Mouse (Mus musculus): ENCODE data around the gene Pigt. TPM values are rescaled to one million over a fixed set of nuclear protein-coding genes. Genes with fewer than 3 reads are reported as not detected.

The Pigt gene
- polyA plus RNA-seq, 1 experiment from 2014 or later, result 35.7 TPM

GRCm38 (mm10) chr2:164540652-164541427, 43.5 kb downstream of the Pigt start:
- Histone ChIP-seq H3K4me3 (no peak overlapping the region), H3K4me1 (peaks cover 11% of the 10 kb centered on the region; the same call in 1 of the 2 replicates), H3K9me3 (replicated peaks) (no peaks in the 10 kb centered on the region), H3K36me3 (no peaks in the 10 kb centered on the region), H3K27me3 (ENCODE audit: low read depth, poor library complexity, severe bottlenecking) (no peaks in the 10 kb centered on the region), H3K27ac (no peak overlapping the region)
- 48% methylated on average over 8 of the region's 8 CpGs for WGBS
- DNase-seq (ENCODE audit: low spot score), result no peak

- no peak overlapping the region for H3K27ac ChIP-seq
- DNase-seq (ENCODE audit: low spot score), result no peak
- no peaks in the 10 kb centered on the region for H3K9me3 ChIP-seq (replicated peaks)
- peaks cover 11% of the 10 kb centered on the region; the same call in 1 of the 2 replicates for H3K4me1 ChIP-seq
- H3K27me3 ChIP-seq (ENCODE audit: low read depth, poor library complexity, severe bottlenecking), result no peaks in the 10 kb centered on the region
- H3K4me3 ChIP-seq, result no peak overlapping the region
- no peaks in the 10 kb centered on the region for H3K36me3 ChIP-seq
- WGBS, result 80% methylated on average over 5 of the region's 5 CpGs
Measured at GRCm38 (mm10) chr2:164542132-164542531, 44.8 kb downstream of the Pigt start.

GRCm38 (mm10) chr2:164542598-164542997, 45.3 kb downstream of the Pigt start:
- no peak overlapping the region for H3K27ac ChIP-seq
- 89% methylated on average over 7 of the region's 7 CpGs for WGBS
- DNase-seq (ENCODE audit: low spot score), result no peak
- peaks cover 11% of the 10 kb centered on the region; the same call in 1 of the 2 replicates for H3K4me1 ChIP-seq
- no peak overlapping the region for H3K4me3 ChIP-seq
- H3K36me3 ChIP-seq, result no peaks in the 10 kb centered on the region
- no peaks in the 10 kb centered on the region for H3K27me3 ChIP-seq (ENCODE audit: low read depth, poor library complexity, severe bottlenecking)
- H3K9me3 ChIP-seq (replicated peaks), result no peaks in the 10 kb centered on the region

GRCm38 (mm10) chr2:164543745-164544144, 46.4 kb downstream of the Pigt start:
- H3K27me3 ChIP-seq (ENCODE audit: low read depth, poor library complexity, severe bottlenecking), result no peaks in the 10 kb centered on the region
- no peak overlapping the region for H3K4me3 ChIP-seq
- H3K36me3 ChIP-seq, result no peaks in the 10 kb centered on the region
- DNase-seq (ENCODE audit: low spot score), result no peak
- 71% methylated on average over 2 of the region's 2 CpGs for WGBS
- no peaks in the 10 kb centered on the region for H3K9me3 ChIP-seq (replicated peaks)
- peaks cover 11% of the 10 kb centered on the region; the same call in 1 of the 2 replicates for H3K4me1 ChIP-seq
- no peak overlapping the region for H3K27ac ChIP-seq

- no peak overlapping the region for H3K4me3 ChIP-seq
- no peak overlapping the region for H3K27ac ChIP-seq
- no peaks in the 10 kb centered on the region for H3K27me3 ChIP-seq (ENCODE audit: low read depth, poor library complexity, severe bottlenecking)
- WGBS, result 49% methylated on average over 5 of the region's 5 CpGs
- H3K36me3 ChIP-seq, result no peaks in the 10 kb centered on the region
- peaks cover 13% of the 10 kb centered on the region; the same call in 1 of the 2 replicates for H3K4me1 ChIP-seq
- no peaks in the 10 kb centered on the region for H3K9me3 ChIP-seq (replicated peaks)
- DNase-seq (ENCODE audit: low spot score), result no peak
Measured at GRCm38 (mm10) chr2:164544454-164545097, 47.3 kb downstream of the Pigt start.

- Histone ChIP-seq H3K4me1 (peaks cover 18% of the 10 kb centered on the region), H3K27ac (no peak overlapping the region), H3K27me3 (ENCODE audit: low read depth, poor library complexity, severe bottlenecking) (peaks cover 7% of the 10 kb centered on the region; the same call in 1 of the 2 replicates), H3K9me3 (replicated peaks) (no peaks in the 10 kb centered on the region), H3K36me3 (no peaks in the 10 kb centered on the region), H3K4me3 (no peak overlapping the region)
- 52% methylated on average over 4 of the region's 4 CpGs for WGBS
- DNase-seq (ENCODE audit: low spot score), result no peak
Measured at GRCm38 (mm10) chr2:164549338-164549737, 52.0 kb downstream of the Pigt start.

GRCm38 (mm10) chr2:164549963-164550894, 52.9 kb downstream of the Pigt start:
- Histone ChIP-seq H3K9me3 (replicated peaks) (no peaks in the 10 kb centered on the region), H3K27ac (no peak overlapping the region), H3K4me1 (peaks cover 15% of the 10 kb centered on the region), H3K36me3 (no peaks in the 10 kb centered on the region), H3K4me3 (0 out of 2 replicates have a peak overlapping the region, but pooled peaks have one; percentile 21), H3K27me3 (ENCODE audit: low read depth, poor library complexity, severe bottlenecking) (peaks cover 7% of the 10 kb centered on the region; the same call in 1 of the 2 replicates)
- no peak for DNase-seq (ENCODE audit: low spot score)
- WGBS, result 24% methylated on average over 10 of the region's 10 CpGs

- Histone ChIP-seq H3K4me1 (peaks cover 13% of the 10 kb centered on the region), H3K27me3 (ENCODE audit: low read depth, poor library complexity, severe bottlenecking) (peaks cover 7% of the 10 kb centered on the region; the same call in 1 of the 2 replicates), H3K36me3 (no peaks in the 10 kb centered on the region), H3K27ac (no peak overlapping the region), H3K9me3 (replicated peaks) (no peaks in the 10 kb centered on the region), H3K4me3 (no peak overlapping the region)
- no peak for DNase-seq (ENCODE audit: low spot score)
- WGBS, result 83% methylated on average over 2 of the region's 2 CpGs
Measured at GRCm38 (mm10) chr2:164550895-164551269, 53.6 kb downstream of the Pigt start.

- no peak overlapping the region for H3K27ac ChIP-seq
- WGBS, result 95% methylated on average over 9 of the region's 9 CpGs
- no peak overlapping the region for H3K4me3 ChIP-seq
- peaks cover 13% of the 10 kb centered on the region for H3K4me1 ChIP-seq
- no peak for DNase-seq (ENCODE audit: low spot score)
- peaks cover 7% of the 10 kb centered on the region; the same call in 1 of the 2 replicates for H3K27me3 ChIP-seq (ENCODE audit: low read depth, poor library complexity, severe bottlenecking)
- H3K36me3 ChIP-seq, result no peaks in the 10 kb centered on the region
- H3K9me3 ChIP-seq (replicated peaks), result no peaks in the 10 kb centered on the region
Measured at GRCm38 (mm10) chr2:164551502-164551901, 54.2 kb downstream of the Pigt start.

Other genes starting within 250 kb of the Pigt start
- not detected in 2 replicates for gene Svs3b, start 240.9 kb upstream of the Pigt start, polyA plus RNA-seq (2016; fragmentation: Nextera tagmentation; extraction: Ambion mirVana)
- gene Svs4, start 219.1 kb upstream of the Pigt start, polyA plus RNA-seq (2016; fragmentation: Nextera tagmentation; extraction: Ambion mirVana), result not detected in 2 replicates
- not detected in 2 replicates for gene Svs3a, start 208.3 kb upstream of the Pigt start, polyA plus RNA-seq (2016; fragmentation: Nextera tagmentation; extraction: Ambion mirVana)
- gene Svs6, start 180.8 kb upstream of the Pigt start, polyA plus RNA-seq (2016; fragmentation: Nextera tagmentation; extraction: Ambion mirVana), result not detected in 2 replicates
- gene Svs5, start 164.8 kb upstream of the Pigt start, polyA plus RNA-seq (2016; fragmentation: Nextera tagmentation; extraction: Ambion mirVana), result not detected in 2 replicates
- gene Slpi, start 108.4 kb upstream of the Pigt start, polyA plus RNA-seq (2016; fragmentation: Nextera tagmentation; extraction: Ambion mirVana), result 0.46 TPM in 1 of 2 replicates, not detected in the other
- 0.03 TPM in 1 of 2 replicates, not detected in the other for gene Rbpjl, start 94.4 kb upstream of the Pigt start, polyA plus RNA-seq (2016; fragmentation: Nextera tagmentation; extraction: Ambion mirVana)
- 0.15 and 3.0 TPM in 2 replicates for gene Matn4, start 92.4 kb upstream of the Pigt start, polyA plus RNA-seq (2016; fragmentation: Nextera tagmentation; extraction: Ambion mirVana)
- gene Sdc4, start 53.6 kb upstream of the Pigt start, polyA plus RNA-seq (2016; fragmentation: Nextera tagmentation; extraction: Ambion mirVana), result 22.1 and 24.2 TPM in 2 replicates
- gene Sys1, start 40.6 kb upstream of the Pigt start, polyA plus RNA-seq (2016; fragmentation: Nextera tagmentation; extraction: Ambion mirVana), result 54.4 and 54.5 TPM in 2 replicates
- gene Gm20458, start 36.6 kb upstream of the Pigt start, polyA plus RNA-seq (2016; fragmentation: Nextera tagmentation; extraction: Ambion mirVana), result 2.2 and 3.2 TPM in 2 replicates
- not detected in 2 replicates for gene Trp53tg5, start 23.8 kb upstream of the Pigt start, polyA plus RNA-seq (2016; fragmentation: Nextera tagmentation; extraction: Ambion mirVana)
- 0.70 and 2.1 TPM in 2 replicates for gene Dbndd2, start 11.4 kb upstream of the Pigt start, polyA plus RNA-seq (2016; fragmentation: Nextera tagmentation; extraction: Ambion mirVana)
- gene Wfdc2, start 64.9 kb downstream of the Pigt start, polyA plus RNA-seq (2016; fragmentation: Nextera tagmentation; extraction: Ambion mirVana), result 35.5 and 40.0 TPM in 2 replicates
- not detected in 2 replicates for gene Spint3, start 75.9 kb downstream of the Pigt start, polyA plus RNA-seq (2016; fragmentation: Nextera tagmentation; extraction: Ambion mirVana)
- not detected in 2 replicates for gene Wfdc6a, start 87.9 kb downstream of the Pigt start, polyA plus RNA-seq (2016; fragmentation: Nextera tagmentation; extraction: Ambion mirVana)
- gene Eppin, start 96.1 kb downstream of the Pigt start, polyA plus RNA-seq (2016; fragmentation: Nextera tagmentation; extraction: Ambion mirVana), result not detected in 2 replicates
- gene Wfdc6b, start 116.0 kb downstream of the Pigt start, polyA plus RNA-seq (2016; fragmentation: Nextera tagmentation; extraction: Ambion mirVana), result not detected in 2 replicates
- not detected in 2 replicates for gene Wfdc8, start 116.1 kb downstream of the Pigt start, polyA plus RNA-seq (2016; fragmentation: Nextera tagmentation; extraction: Ambion mirVana)
- gene Wfdc16, start 141.3 kb downstream of the Pigt start, polyA plus RNA-seq (2016; fragmentation: Nextera tagmentation; extraction: Ambion mirVana), result not detected in 2 replicates
- gene Wfdc10, start 158.5 kb downstream of the Pigt start, polyA plus RNA-seq (2016; fragmentation: Nextera tagmentation; extraction: Ambion mirVana), result not detected in 2 replicates
- gene Wfdc9, start 159.1 kb downstream of the Pigt start, polyA plus RNA-seq (2016; fragmentation: Nextera tagmentation; extraction: Ambion mirVana), result not detected in 2 replicates
- not detected in 2 replicates for gene Wfdc11, start 176.6 kb downstream of the Pigt start, polyA plus RNA-seq (2016; fragmentation: Nextera tagmentation; extraction: Ambion mirVana)
- not detected in 2 replicates for gene Wfdc13, start 187.6 kb downstream of the Pigt start, polyA plus RNA-seq (2016; fragmentation: Nextera tagmentation; extraction: Ambion mirVana)
- gene Spint4, start 201.0 kb downstream of the Pigt start, polyA plus RNA-seq (2016; fragmentation: Nextera tagmentation; extraction: Ambion mirVana), result not detected in 2 replicates
- not detected in 2 replicates for gene Spint5, start 217.8 kb downstream of the Pigt start, polyA plus RNA-seq (2016; fragmentation: Nextera tagmentation; extraction: Ambion mirVana)
- 0.95 and 0.98 TPM in 2 replicates for gene Wfdc3, start 248.4 kb downstream of the Pigt start, polyA plus RNA-seq (2016; fragmentation: Nextera tagmentation; extraction: Ambion mirVana)
- 93.1 and 93.2 TPM in 2 replicates for gene Dnttip1, start 248.5 kb downstream of the Pigt start, polyA plus RNA-seq (2016; fragmentation: Nextera tagmentation; extraction: Ambion mirVana)

All from limb, embryonic 10.5 days (tissue).